Mouse (Mus musculus): ENCODE measurements at regions not wholly inside any gene's neighbourhood (a gene's known extent, or its start where the extent isn't known, plus 50 kb on each side); places are given as distances from the start of the nearest gene placed in this dataset.

DNA sequence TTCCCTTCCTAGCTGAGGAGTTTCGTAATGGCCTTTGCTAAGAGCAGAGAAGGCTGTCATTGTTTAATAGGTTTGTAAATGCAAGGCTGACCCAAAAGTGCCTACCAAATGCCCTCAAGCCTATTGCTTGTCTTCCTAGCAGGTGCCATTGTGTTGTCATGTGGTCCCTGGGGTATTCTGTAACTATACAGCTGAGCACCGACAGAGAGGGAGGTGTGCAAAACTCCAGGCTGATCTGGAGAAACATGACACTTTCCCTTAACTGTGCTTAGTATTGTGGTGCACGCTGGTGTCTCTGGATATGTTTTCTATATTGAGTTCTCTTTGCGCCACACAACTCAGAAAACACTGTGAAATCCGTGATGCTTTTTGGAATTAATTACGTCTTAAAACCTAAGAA is 685.4 kb upstream of the Kirrel3 start:
- no peak for TF ChIP-seq CTCF (conservative IDR thresholded peaks at IDR 0.05; ENCODE audit: insufficient read depth, insufficient read length, low read depth, low read length)
- no peak for TF ChIP-seq POLR2A (IDR thresholded peaks at IDR 0.05; ENCODE audit: low read depth, low read length)
